Comparison of ENCODE assay signal across 19 mouse cellular contexts in the genomic region with DNA sequence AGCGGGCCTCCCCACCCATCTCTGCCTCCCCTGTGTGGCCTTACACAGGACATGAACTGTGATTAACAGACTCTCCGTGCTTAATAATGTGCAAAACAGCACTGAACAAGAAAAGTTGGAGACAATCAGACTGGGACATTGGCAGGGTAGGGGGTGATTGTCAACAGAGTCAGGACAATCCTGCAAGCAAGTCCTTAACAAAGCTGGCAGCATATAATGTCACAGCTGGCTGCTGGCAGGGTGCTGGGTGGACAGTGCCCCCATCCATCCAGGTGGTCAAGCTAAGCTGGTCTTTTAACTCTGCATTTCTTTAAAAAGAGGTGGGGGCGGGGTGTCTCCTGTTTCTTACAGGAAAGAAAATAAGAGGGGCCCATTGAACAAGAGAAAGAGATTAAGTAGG.
A peak's percentile ranks its signal among the peaks of the same experiment; 100 is the strongest.
DNase-seq lines count a peak whose midpoint lies in the region; ATAC-seq lines count a peak whose summit lies in the region.
"Had no signal": no experiment of that assay in that cellular context is flagged by ENCODE, and none has a peak within 500 bp of the region (broad histone marks: within the 10 kb centered on the region; RNA-seq: fewer than 3 reads in every experiment).

No protein-coding gene starts in this region.

- H3K9me3 ChIP-seq in forebrain, embryonic 10.5 days: no peaks in the 10 kb centered on the region
- no peaks in the 10 kb centered on the region for H3K9me3 ChIP-seq in forebrain, embryonic 16.5 days (ENCODE audit: control insufficient read depth, low read length)
- H3K9me3 ChIP-seq in forebrain, embryonic 12.5 days: no peaks in the 10 kb centered on the region
- H3K9me3 ChIP-seq in forebrain, embryonic 14.5 days (replicated peaks; ENCODE audit: control insufficient read depth, low read length): no peaks in the 10 kb centered on the region
- H3K9me3 ChIP-seq in midbrain, embryonic 11.5 days (ENCODE audit: control insufficient read depth, low read length): no peaks in the 10 kb centered on the region
- H3K9me3 ChIP-seq in midbrain, embryonic 15.5 days: no peaks in the 10 kb centered on the region
- H3K9me3 ChIP-seq: embryonic facial prominence, embryonic 13.5 days; embryonic facial prominence, embryonic 15.5 days; forebrain, embryonic 15.5 days had no signal

- peaks cover 23% of the 10 kb centered on the region for H3K4me1 ChIP-seq in forebrain, embryonic 10.5 days
- H3K4me1 ChIP-seq in forebrain, embryonic 16.5 days (replicated peaks; ENCODE audit: control insufficient read depth, insufficient read depth, low read length): no peaks in the 10 kb centered on the region
- H3K4me1 ChIP-seq in forebrain, embryonic 12.5 days: peaks cover 9% of the 10 kb centered on the region
- no peaks in the 10 kb centered on the region for H3K4me1 ChIP-seq in forebrain, embryonic 14.5 days (ENCODE audit: control insufficient read depth, insufficient read depth, low read length)
- peaks cover 4% of the 10 kb centered on the region; the same call in 1 of the 2 replicates for H3K4me1 ChIP-seq in midbrain, embryonic 11.5 days (ENCODE audit: control insufficient read depth, insufficient read depth, low read length)
- no peaks in the 10 kb centered on the region for H3K4me1 ChIP-seq in midbrain, embryonic 15.5 days
- H3K4me1 ChIP-seq: embryonic facial prominence, embryonic 13.5 days; embryonic facial prominence, embryonic 15.5 days; forebrain, embryonic 15.5 days had no signal

- no peak overlapping the region for H3K27ac ChIP-seq in forebrain, embryonic 10.5 days
- no peak overlapping the region for H3K27ac ChIP-seq in forebrain, embryonic 16.5 days (ENCODE audit: low read length)
- H3K27ac ChIP-seq in forebrain, embryonic 12.5 days: no peak overlapping the region
- H3K27ac ChIP-seq in forebrain, embryonic 14.5 days (ENCODE audit: low read depth, low read length): no peak overlapping the region
- no peak overlapping the region for H3K27ac ChIP-seq in midbrain, embryonic 11.5 days (ENCODE audit: low read depth, low read length)
- no peak overlapping the region for H3K27ac ChIP-seq in midbrain, embryonic 15.5 days
- H3K27ac ChIP-seq: embryonic facial prominence, embryonic 13.5 days; embryonic facial prominence, embryonic 15.5 days; forebrain, embryonic 15.5 days had no signal

- no peak for ATAC-seq in forebrain, embryonic 16.5 days
- 0 out of 2 replicates have a peak, but pooled peaks have one; percentile 9 for ATAC-seq in forebrain, embryonic 12.5 days (ENCODE audit: low FRiP score)
- ATAC-seq in forebrain, embryonic 14.5 days: no peak
- peak; percentile 42; the same call in 1 of the 2 replicates for ATAC-seq in midbrain, embryonic 11.5 days (ENCODE audit: low FRiP score)
- ATAC-seq in midbrain, embryonic 15.5 days (replicated peaks): no peak
- ATAC-seq: forebrain, embryonic 15.5 days had no signal

- H3K36me3 ChIP-seq in forebrain, embryonic 10.5 days (replicated peaks): no peaks in the 10 kb centered on the region
- H3K36me3 ChIP-seq in forebrain, embryonic 16.5 days (ENCODE audit: control insufficient read depth, insufficient read depth): no peaks in the 10 kb centered on the region
- no peaks in the 10 kb centered on the region for H3K36me3 ChIP-seq in forebrain, embryonic 12.5 days (replicated peaks)
- no peaks in the 10 kb centered on the region for H3K36me3 ChIP-seq in forebrain, embryonic 14.5 days (ENCODE audit: control insufficient read depth, insufficient read depth, low read length)
- H3K36me3 ChIP-seq in midbrain, embryonic 11.5 days (ENCODE audit: control insufficient read depth, insufficient read depth, low read length): no peaks in the 10 kb centered on the region
- H3K36me3 ChIP-seq in midbrain, embryonic 15.5 days (replicated peaks): no peaks in the 10 kb centered on the region
- H3K36me3 ChIP-seq: embryonic facial prominence, embryonic 13.5 days; embryonic facial prominence, embryonic 15.5 days; forebrain, embryonic 15.5 days had no signal

- 45% methylated on average over 3 of the region's 3 CpGs for WGBS in forebrain, embryonic 10.5 days
- 23% methylated on average over 3 of the region's 3 CpGs for WGBS in forebrain, embryonic 16.5 days
- WGBS in forebrain, embryonic 12.5 days: 23% methylated on average over 3 of the region's 3 CpGs
- WGBS in forebrain, embryonic 14.5 days: 30% methylated on average over 3 of the region's 3 CpGs
- 38% methylated on average over 3 of the region's 3 CpGs for WGBS in midbrain, embryonic 11.5 days
- 41% methylated on average over 3 of the region's 3 CpGs for WGBS in midbrain, embryonic 15.5 days

- no peak overlapping the region for H3K9ac ChIP-seq in forebrain, embryonic 16.5 days (replicated peaks; ENCODE audit: low read depth, low read length)
- no peak overlapping the region for H3K9ac ChIP-seq in forebrain, embryonic 12.5 days
- no peak overlapping the region for H3K9ac ChIP-seq in forebrain, embryonic 14.5 days (ENCODE audit: low read length)
- H3K9ac ChIP-seq in midbrain, embryonic 11.5 days (ENCODE audit: low read length): no peak overlapping the region
- H3K9ac ChIP-seq in midbrain, embryonic 15.5 days: no peak overlapping the region
- H3K9ac ChIP-seq: embryonic facial prominence, embryonic 13.5 days; embryonic facial prominence, embryonic 15.5 days; forebrain, embryonic 15.5 days had no signal

- no peak overlapping the region for H3K4me2 ChIP-seq in forebrain, embryonic 16.5 days (ENCODE audit: low read length)
- H3K4me2 ChIP-seq in forebrain, embryonic 12.5 days: no peak overlapping the region
- H3K4me2 ChIP-seq in forebrain, embryonic 14.5 days (ENCODE audit: low read length): no peak overlapping the region
- no peak overlapping the region for H3K4me2 ChIP-seq in midbrain, embryonic 11.5 days
- no peak overlapping the region for H3K4me2 ChIP-seq in midbrain, embryonic 15.5 days
- H3K4me2 ChIP-seq: embryonic facial prominence, embryonic 13.5 days; embryonic facial prominence, embryonic 15.5 days; forebrain, embryonic 15.5 days had no signal

- no peak overlapping the region for H3K4me3 ChIP-seq in forebrain, embryonic 10.5 days
- H3K4me3 ChIP-seq in forebrain, embryonic 16.5 days (replicated peaks; ENCODE audit: low read length): no peak overlapping the region
- H3K4me3 ChIP-seq in forebrain, embryonic 12.5 days (replicated peaks): no peak overlapping the region
- H3K4me3 ChIP-seq in forebrain, embryonic 14.5 days (ENCODE audit: low read depth, low read length): no peak overlapping the region
- H3K4me3 ChIP-seq in midbrain, embryonic 11.5 days (ENCODE audit: low read depth, low read length): no peak overlapping the region
- H3K4me3 ChIP-seq in midbrain, embryonic 15.5 days: no peak overlapping the region
- H3K4me3 ChIP-seq: embryonic facial prominence, embryonic 13.5 days; embryonic facial prominence, embryonic 15.5 days; erythroblast, embryonic 14.5 days; forebrain, embryonic 15.5 days had no signal

- H3K27me3 ChIP-seq in forebrain, embryonic 10.5 days (ENCODE audit: poor library complexity, severe bottlenecking): peaks cover 99% of the 10 kb centered on the region
- H3K27me3 ChIP-seq in forebrain, embryonic 16.5 days (replicated peaks; ENCODE audit: control insufficient read depth, insufficient read depth, low read length): peaks cover 6% of the 10 kb centered on the region; the same call in 1 of the 2 replicates
- H3K27me3 ChIP-seq in forebrain, embryonic 12.5 days: peaks cover 78% of the 10 kb centered on the region
- peaks cover 10% of the 10 kb centered on the region; the same call in 1 of the 2 replicates for H3K27me3 ChIP-seq in forebrain, embryonic 14.5 days (replicated peaks; ENCODE audit: control insufficient read depth, insufficient read depth, low read length)
- no peaks in the 10 kb centered on the region; the same call in 1 of the 2 replicates for H3K27me3 ChIP-seq in midbrain, embryonic 11.5 days (ENCODE audit: control insufficient read depth, insufficient read depth, low read length)
- H3K27me3 ChIP-seq in midbrain, embryonic 15.5 days (replicated peaks): peaks cover 11% of the 10 kb centered on the region
- H3K27me3 ChIP-seq: embryonic facial prominence, embryonic 13.5 days; embryonic facial prominence, embryonic 15.5 days had no signal

- peak; percentile 17 for DNase-seq in forebrain, embryonic 10.5 days (ENCODE audit: extremely low spot score, low spot score)
- no peak for DNase-seq in forebrain, embryonic 14.5 days (ENCODE audit: low spot score)
- peak; percentile 67 for DNase-seq in midbrain, embryonic 11.5 days (ENCODE audit: low spot score, missing footprints)
- DNase-seq: adrenal gland, adult 2 months; adrenal gland, postnatal 10 days; adrenal gland, postnatal 25 days; cerebellum, adult 11 months; cerebellum, adult 18-20 months; cerebellum, adult 8-10 months; cerebellum, adult 9-11 months; cerebellum, postnatal 14 days; cerebellum, postnatal 36 days had no signal

Comparison
In these comparisons a context has a peak if more than half of its experiments do, and no peak if none do; other contexts are left out.
1. ATAC-seq: peak in forebrain, embryonic 12.5 days (single experiment) and midbrain, embryonic 11.5 days (single experiment); none in forebrain, embryonic 16.5 days (single experiment), forebrain, embryonic 14.5 days (single experiment) and midbrain, embryonic 15.5 days (single experiment).